Mouse (Mus musculus) induced T-regulatory cell, adult 2 months (primary cell): Measurements from ENCODE around the gene Pi4ka.
A peak's percentile ranks its signal among the peaks of the same experiment; 100 is the strongest.

Experiments
- DNase-seq: peaks from one replicate; pipeline ENCODE4 v3.0.0-alpha.2; 2012; ENCODE audit warnings: low read depth

Pi4ka gene

GRCm38 (mm10) chr16:17275721-17276120, 130.4 kb downstream of the Pi4ka start, which contains the start of gene Tmem191c:
TSS of gene Tmem191c (plus strand) at chr16:17276077.
- DNase-seq: no peak

GRCm38 (mm10) chr16:17271856-17272255, 134.3 kb downstream of the Pi4ka start:
- no peak for DNase-seq

- DNase-seq: peak; percentile 54
These were observed 135.0 kb downstream of the Pi4ka start for GRCm38 (mm10) chr16:17271124-17271523.

GRCm38 (mm10) chr16:17269872-17270271, 136.2 kb downstream of the Pi4ka start:
- DNase-seq: no peak

GRCm38 (mm10) chr16:17267937-17268336, 138.2 kb downstream of the Pi4ka start:
- DNase-seq: no peak

GRCm38 (mm10) chr16:17266113-17266512, 140.0 kb downstream of the Pi4ka start:
- no peak for DNase-seq

- DNase-seq: no peak
These were observed 144.8 kb downstream of the Pi4ka start for GRCm38 (mm10) chr16:17261341-17261740.

- no peak for DNase-seq
These were observed 147.2 kb downstream of the Pi4ka start for GRCm38 (mm10) chr16:17258917-17259316.

- DNase-seq: peak; percentile 38
These were observed 148.7 kb downstream of the Pi4ka start for GRCm38 (mm10) chr16:17257359-17257821.

GRCm38 (mm10) chr16:17255270-17255669, 150.8 kb downstream of the Pi4ka start:
- DNase-seq: no peak

GRCm38 (mm10) chr16:17254005-17254597, 152.0 kb downstream of the Pi4ka start:
- no peak for DNase-seq

GRCm38 (mm10) chr16:17252841-17253240, 153.3 kb downstream of the Pi4ka start:
- no peak for DNase-seq

- no peak for DNase-seq
These were observed 153.9 kb downstream of the Pi4ka start for GRCm38 (mm10) chr16:17252086-17252726.

- no peak for DNase-seq
These were observed 154.6 kb downstream of the Pi4ka start for GRCm38 (mm10) chr16:17251539-17251938.

- no peak for DNase-seq
These were observed 157.0 kb downstream of the Pi4ka start for GRCm38 (mm10) chr16:17249135-17249534.

GRCm38 (mm10) chr16:17247727-17248126, 158.4 kb downstream of the Pi4ka start:
- DNase-seq: no peak

- DNase-seq: no peak
These were observed 161.1 kb downstream of the Pi4ka start for GRCm38 (mm10) chr16:17244996-17245395.

- no peak for DNase-seq
These were observed 162.4 kb downstream of the Pi4ka start for GRCm38 (mm10) chr16:17243731-17244130.

- no peak for DNase-seq
These were observed 166.7 kb downstream of the Pi4ka start for GRCm38 (mm10) chr16:17239409-17239808.

GRCm38 (mm10) chr16:17237634-17238033, 168.5 kb downstream of the Pi4ka start:
- no peak for DNase-seq

- DNase-seq: peak; percentile 11
These were observed 171.0 kb downstream of the Pi4ka start for GRCm38 (mm10) chr16:17234916-17235665.

- peak; percentile 40 for DNase-seq
These were observed 171.6 kb downstream of the Pi4ka start for GRCm38 (mm10) chr16:17234499-17234895.
